30 mouse cellular contexts compared by ENCODE assay signal in the genomic region with DNA sequence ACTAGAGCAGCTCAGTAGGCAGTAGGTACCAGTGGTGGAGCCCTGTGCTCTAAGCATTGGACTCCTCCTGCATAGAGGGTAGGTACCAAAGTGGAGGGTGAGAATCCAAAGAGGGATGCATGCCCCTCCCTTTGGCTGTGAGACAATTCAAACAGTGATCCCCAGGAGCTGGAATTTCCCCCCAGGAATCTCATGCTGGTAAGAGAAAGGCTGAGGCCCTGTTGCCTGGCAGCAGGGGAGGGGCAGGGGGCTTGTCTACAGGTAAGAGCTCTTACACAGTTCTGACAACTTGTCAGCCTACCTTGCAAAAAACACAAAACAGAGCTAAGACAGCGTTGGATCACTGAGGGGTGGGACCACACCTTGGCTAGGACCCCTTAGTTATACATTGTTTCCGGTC. TPM values are rescaled to one million over a fixed set of nuclear protein-coding genes. Genes with fewer than 3 reads are reported as not detected.
DNase-seq lines count a peak whose midpoint lies in the region; ATAC-seq and TF ChIP-seq lines count a peak whose summit lies in the region.
"Had no signal": no experiment of that assay in that cellular context is flagged by ENCODE, and none has a peak within 500 bp of the region (broad histone marks: within the 10 kb centered on the region; RNA-seq: fewer than 3 reads in every experiment).

No protein-coding gene starts in this region.

- no peaks in the 10 kb centered on the region for H3K36me3 ChIP-seq in forebrain, embryonic 16.5 days (ENCODE audit: control insufficient read depth, insufficient read depth)
- no peaks in the 10 kb centered on the region for H3K36me3 ChIP-seq in forebrain, embryonic 11.5 days (ENCODE audit: control insufficient read depth, insufficient read depth, low read length)
- H3K36me3 ChIP-seq in myocyte (ENCODE audit: control insufficient read depth, insufficient read depth) = no peaks in the 10 kb centered on the region
- H3K36me3 ChIP-seq: embryonic facial prominence, embryonic 12.5 days; embryonic facial prominence, embryonic 15.5 days; heart, embryonic 12.5 days; heart, embryonic 15.5 days; hindbrain, embryonic 10.5 days; hindbrain, embryonic 13.5 days; intestine, embryonic 15.5 days had no signal

- H3K4me3 ChIP-seq in forebrain, embryonic 16.5 days (replicated peaks; ENCODE audit: low read length) = no peak overlapping the region
- H3K4me3 ChIP-seq in forebrain, embryonic 11.5 days (ENCODE audit: low read depth, low read length) = no peak overlapping the region
- H3K4me3 ChIP-seq in left cerebral cortex, adult 2 months = no peak overlapping the region
- no peak overlapping the region for H3K4me3 ChIP-seq in myocyte
- H3K4me3 ChIP-seq: embryonic facial prominence, embryonic 12.5 days; embryonic facial prominence, embryonic 15.5 days; erythroblast, embryonic 14.5 days; heart, embryonic 12.5 days; heart, embryonic 15.5 days; hindbrain, embryonic 10.5 days; hindbrain, embryonic 13.5 days; intestine, embryonic 15.5 days had no signal

- 81% methylated on average over 2 of the region's 2 CpGs for WGBS in forebrain, embryonic 16.5 days
- WGBS in forebrain, embryonic 11.5 days = 68% methylated on average over 2 of the region's 2 CpGs

- H3K9ac ChIP-seq in forebrain, embryonic 16.5 days (replicated peaks; ENCODE audit: low read depth, low read length) = no peak overlapping the region
- H3K9ac ChIP-seq in forebrain, embryonic 11.5 days (ENCODE audit: low read length) = no peak overlapping the region
- H3K9ac ChIP-seq: embryonic facial prominence, embryonic 12.5 days; embryonic facial prominence, embryonic 15.5 days; heart, embryonic 12.5 days; heart, embryonic 15.5 days; hindbrain, embryonic 13.5 days; intestine, embryonic 15.5 days had no signal

- peaks cover 8% of the 10 kb centered on the region for H3K4me1 ChIP-seq in forebrain, embryonic 16.5 days (replicated peaks; ENCODE audit: control insufficient read depth, insufficient read depth, low read length)
- peaks cover 5% of the 10 kb centered on the region; the same call in 1 of the 2 replicates for H3K4me1 ChIP-seq in forebrain, embryonic 11.5 days (replicated peaks; ENCODE audit: control insufficient read depth, insufficient read depth, low read length)
- H3K4me1 ChIP-seq: embryonic facial prominence, embryonic 12.5 days had no signal

- no peak overlapping the region for H3ac ChIP-seq in myocyte (ENCODE audit: control insufficient read depth, insufficient read length)

- peak overlapping the region; percentile 27; the same call in 1 of the 2 replicates for H3K27ac ChIP-seq in forebrain, embryonic 16.5 days (ENCODE audit: low read length)
- no peak overlapping the region for H3K27ac ChIP-seq in forebrain, embryonic 11.5 days (ENCODE audit: low read depth, low read length)
- peak overlapping the region; percentile 86 for H3K27ac ChIP-seq in left cerebral cortex, adult 2 months
- H3K27ac ChIP-seq: embryonic facial prominence, embryonic 12.5 days; embryonic facial prominence, embryonic 15.5 days; hindbrain, embryonic 10.5 days; hindbrain, embryonic 13.5 days; intestine, embryonic 15.5 days had no signal

- ATAC-seq in forebrain, embryonic 16.5 days = no peak
- ATAC-seq in forebrain, embryonic 11.5 days (replicated peaks; ENCODE audit: low FRiP score) = no peak
- ATAC-seq: hindbrain, embryonic 16.5 days; intestine, embryonic 15.5 days had no signal

- no peaks in the 10 kb centered on the region for H3K27me3 ChIP-seq in forebrain, embryonic 16.5 days (replicated peaks; ENCODE audit: control insufficient read depth, insufficient read depth, low read length)
- no peaks in the 10 kb centered on the region for H3K27me3 ChIP-seq in forebrain, embryonic 11.5 days (ENCODE audit: control insufficient read depth, insufficient read depth, low read length)
- no peaks in the 10 kb centered on the region for H3K27me3 ChIP-seq in myocyte (ENCODE audit: control insufficient read depth, insufficient read depth, insufficient read length)
- H3K27me3 ChIP-seq: CH12.LX; embryonic facial prominence, embryonic 12.5 days; embryonic facial prominence, embryonic 15.5 days; heart, embryonic 12.5 days; heart, embryonic 15.5 days; hindbrain, embryonic 13.5 days; intestine, embryonic 15.5 days had no signal

- no peak for DNase-seq in forebrain, embryonic 11.5 days (ENCODE audit: low spot score)
- DNase-seq in left cerebral cortex, adult 2 months (ENCODE audit: extremely low spot score in 1 of 2, low spot score in 2 of 2) = no peak
- no peak for DNase-seq in left cerebral cortex, adult 18-20 months (ENCODE audit: low spot score in 2 of 2)
- peak; percentile 35 for DNase-seq in ZHBTc4 (ENCODE audit: low read depth, low spot score)
- no peak for DNase-seq in ovary, postnatal 10 days (ENCODE audit: low spot score)
- DNase-seq in embryo, embryonic 9.5 days (ENCODE audit: extremely low spot score) = no peak
- DNase-seq: adrenal gland, adult 2 months; adrenal gland, postnatal 14 days; B cell, adult 2 months; cerebellum, adult 11 months; cerebellum, adult 8-10 months; cerebellum, postnatal 10 days; cerebellum, postnatal 36 days; gastrocnemius, postnatal 25 days; heart, adult 18-20 months; heart, postnatal 36 days; kidney, adult 11 months had no signal

- intact Hi-C loops in left cerebral cortex, adult 2 months (cut with DNase I) = no loop called here

- H3K4me2 ChIP-seq in forebrain, embryonic 16.5 days (ENCODE audit: low read length) = no peak overlapping the region
- H3K4me2 ChIP-seq in forebrain, embryonic 11.5 days (ENCODE audit: low read depth, low read length, severe bottlenecking) = no peak overlapping the region
- H3K4me2 ChIP-seq in myocyte (ENCODE audit: low read depth) = peak overlapping the region; percentile 51
- H3K4me2 ChIP-seq: embryonic facial prominence, embryonic 12.5 days; embryonic facial prominence, embryonic 15.5 days; heart, embryonic 12.5 days; heart, embryonic 15.5 days; hindbrain, embryonic 13.5 days; intestine, embryonic 15.5 days had no signal

- H3K9me3 ChIP-seq in forebrain, embryonic 16.5 days (ENCODE audit: control insufficient read depth, low read length) = no peaks in the 10 kb centered on the region
- no peaks in the 10 kb centered on the region for H3K9me3 ChIP-seq in forebrain, embryonic 11.5 days (ENCODE audit: control insufficient read depth, low read length)
- H3K9me3 ChIP-seq: embryonic facial prominence, embryonic 12.5 days; embryonic facial prominence, embryonic 15.5 days; heart, embryonic 12.5 days; heart, embryonic 15.5 days; hindbrain, embryonic 10.5 days; hindbrain, embryonic 13.5 days; intestine, embryonic 15.5 days had no signal

- no peak for TF ChIP-seq POLR2A in myocyte (IDR thresholded peaks at IDR 0.05; ENCODE audit: insufficient read length, low read depth)

- TF ChIP-seq CTCF in left cerebral cortex, adult 2 months (IDR thresholded peaks at IDR 0.05) = no peak

- peaks cover 1% of the 10 kb centered on the region for H3K79me2 ChIP-seq in myocyte (ENCODE audit: control insufficient read depth, insufficient read depth)

TF ChIP-seq in myocyte, 11 proteins besides CTCF, POLR2A, EP300 and RAD21:
- TF ChIP-seq POLR2AphosphoS2 (IDR thresholded peaks at IDR 0.05; ENCODE audit: insufficient read length, low read depth) (no peak), MAX (IDR thresholded peaks at IDR 0.05; ENCODE audit: low read depth) (no peak), REST (IDR thresholded peaks at IDR 0.05; ENCODE audit: insufficient read depth, insufficient read length) (no peak), USF1 (IDR thresholded peaks at IDR 0.05; ENCODE audit: low read depth) (no peak), SRF (IDR thresholded peaks at IDR 0.05; ENCODE audit: control insufficient read depth, insufficient read length, low read depth) (no peak), TCF3 (IDR thresholded peaks at IDR 0.05; ENCODE audit: insufficient read length, low read depth) (no peak), TCF12 (IDR thresholded peaks at IDR 0.05; ENCODE audit: insufficient read depth, poor library complexity, severe bottlenecking) (no peak), E2F4 (IDR thresholded peaks at IDR 0.05; ENCODE audit: insufficient read depth) (no peak), CEBPB (IDR thresholded peaks at IDR 0.05; ENCODE audit: insufficient read depth, poor library complexity, severe bottlenecking) (no peak), MYOD1 (IDR thresholded peaks at IDR 0.05; ENCODE audit: control insufficient read depth in 1 of 3, insufficient read length in 2 of 3, low read depth in 2 of 3) (no peak), MYOG (IDR thresholded peaks at IDR 0.05; ENCODE audit: control insufficient read depth in 1 of 3, insufficient read depth in 1 of 3, insufficient read length in 2 of 3, low read depth in 2 of 3) (no peak)

RNA-seq across cellular contexts. Expression of gene Pxdn, which starts 3.9 kb away (rescaled TPM):
- polyA plus RNA-seq in forebrain, embryonic 16.5 days (2015; fragmentation: Nextera tagmentation; extraction: Ambion mirVana) = 51.1 and 53.3 TPM in 2 replicates
- polyA plus RNA-seq in forebrain, embryonic 11.5 days (2014; fragmentation: Nextera tagmentation; extraction: Ambion mirVana) = 66.1 and 73.7 TPM in 2 replicates
- 10 to 100 TPM; 51.7 to 61.5 TPM for total RNA-seq in left cerebral cortex, adult 2 months (2021)
- 10 to 100 TPM; 41.7 to 54.0 TPM for total RNA-seq in left cerebral cortex, adult 18-20 months (2021)
- polyA plus RNA-seq in myocyte (2012; fragmentation: generic; extraction: Trizol) = 50.5 TPM
- total RNA-seq: MEL had no signal
- polyA plus RNA-seq: erythroblast, embryonic 14.5 days had no signal
